Mouse (Mus musculus) adrenal gland, postnatal 10 days (tissue): ENCODE data around the gene Dnajc5. TPM values are rescaled to one million over a fixed set of nuclear protein-coding genes. Genes with fewer than 3 reads are reported as not detected.

Source experiments
- DNase-seq: peaks from one replicate; pipeline ENCODE4 v3.0.0; 2021; ENCODE audit warnings: mixed read lengths
- total RNA-seq, 2 experiments: library from RNA; stranded (reverse); gene quantifications; 2 replicates each; pipeline ENCODE4 v1.2.3; 2021

The Dnajc5 gene
- total RNA-seq, 2 experiments from 2014 or later: 89.0 to 91.5 TPM

DNA sequence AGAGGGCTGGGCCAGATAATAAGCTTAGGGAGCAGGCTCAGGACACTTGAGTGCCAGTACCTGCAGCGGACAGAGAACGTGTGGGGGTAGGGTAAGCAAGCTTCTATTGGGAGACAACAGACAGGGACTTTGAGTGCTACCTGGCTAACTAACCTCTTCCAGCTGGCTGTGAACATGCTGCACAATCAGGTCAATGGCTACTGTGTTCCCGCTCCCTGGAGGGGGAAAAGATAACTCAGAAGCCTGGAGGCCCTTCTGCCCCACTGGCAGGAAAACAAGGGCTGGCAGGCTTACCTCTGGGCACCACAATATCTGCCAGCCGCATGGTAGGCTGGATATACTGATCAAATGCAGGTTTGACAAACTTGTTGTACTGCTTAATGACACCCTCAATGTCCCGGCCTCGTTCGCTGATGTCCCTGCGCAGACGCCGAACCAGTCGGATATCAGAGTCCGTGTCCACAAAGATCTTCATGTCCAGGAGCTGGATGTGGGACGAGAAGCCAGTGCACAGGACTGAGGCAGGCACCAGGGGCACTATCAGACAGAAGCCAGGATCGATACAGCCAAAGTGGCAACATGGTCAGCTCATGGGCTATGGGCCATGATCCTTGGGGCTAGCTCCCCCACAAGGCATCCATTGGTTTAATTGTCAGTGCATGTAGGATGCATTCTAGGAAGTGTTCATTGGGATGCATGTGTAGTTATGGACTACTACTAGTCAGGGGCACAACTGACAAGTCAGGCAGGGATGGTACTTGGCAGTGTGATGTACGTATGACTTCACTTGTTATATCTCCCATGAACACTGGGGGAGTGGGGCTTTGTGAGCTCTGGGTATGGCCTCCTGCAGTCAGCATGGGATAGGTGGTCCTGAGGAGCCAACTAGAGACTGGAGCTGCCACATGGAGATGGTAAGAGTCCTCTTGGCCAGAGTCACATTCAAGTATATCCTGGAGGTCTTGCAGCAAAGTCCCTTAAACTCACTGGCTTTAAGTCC, 52.9 kb downstream of the Dnajc5 start:
- peak; percentile 1 for DNase-seq

DNA sequence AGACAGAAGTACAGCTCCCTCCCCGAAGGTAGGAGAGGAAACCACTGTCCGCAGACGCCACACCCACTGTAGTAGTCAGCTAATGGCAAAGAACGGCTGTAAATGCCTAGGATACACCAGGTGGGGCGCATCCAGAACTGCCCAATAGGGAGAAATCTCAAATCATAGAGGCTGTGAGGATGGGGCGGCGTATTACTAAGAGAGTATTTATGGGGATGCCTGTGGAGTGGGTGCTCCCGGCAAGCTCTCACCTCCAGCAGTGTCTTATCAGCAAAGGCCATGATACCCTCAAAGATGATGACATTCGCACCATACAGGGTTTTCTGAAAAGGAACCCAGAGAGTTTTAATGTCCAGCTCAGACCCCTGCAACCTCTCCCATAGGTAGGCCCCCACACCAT, 53.7 kb downstream of the Dnajc5 start:
- peak; percentile 1 for DNase-seq

DNA sequence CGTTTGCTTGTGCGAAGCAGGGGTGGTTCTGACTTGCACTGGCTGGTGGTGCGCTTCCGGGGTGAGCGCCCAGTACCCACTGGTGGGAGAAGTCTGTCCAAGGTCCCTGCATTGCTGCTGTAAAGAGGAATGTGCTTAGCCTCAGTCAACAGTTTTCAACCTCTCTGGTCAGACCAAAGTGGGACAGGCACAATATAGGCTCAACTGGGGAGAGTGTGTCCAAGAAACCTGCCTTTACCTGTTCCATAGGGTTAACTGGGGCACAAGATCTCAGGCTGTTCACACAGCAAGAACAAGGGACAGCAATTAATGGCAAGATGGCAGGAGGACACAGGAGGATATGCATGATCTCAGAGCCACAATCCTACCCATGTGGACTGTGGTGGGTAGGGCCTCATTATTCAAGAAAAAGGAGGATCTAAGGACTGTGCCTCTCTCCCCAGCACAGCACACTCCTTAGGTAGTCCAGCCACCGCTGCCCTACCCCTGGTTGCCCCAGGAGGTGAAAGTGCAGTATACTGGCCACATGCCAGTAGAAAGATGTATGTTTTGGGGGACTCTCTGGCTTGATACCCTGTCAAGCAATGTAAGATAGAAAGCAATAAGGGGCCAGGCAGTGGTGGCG, 54.7 kb downstream of the Dnajc5 start:
- DNase-seq: peak; percentile 0

DNA sequence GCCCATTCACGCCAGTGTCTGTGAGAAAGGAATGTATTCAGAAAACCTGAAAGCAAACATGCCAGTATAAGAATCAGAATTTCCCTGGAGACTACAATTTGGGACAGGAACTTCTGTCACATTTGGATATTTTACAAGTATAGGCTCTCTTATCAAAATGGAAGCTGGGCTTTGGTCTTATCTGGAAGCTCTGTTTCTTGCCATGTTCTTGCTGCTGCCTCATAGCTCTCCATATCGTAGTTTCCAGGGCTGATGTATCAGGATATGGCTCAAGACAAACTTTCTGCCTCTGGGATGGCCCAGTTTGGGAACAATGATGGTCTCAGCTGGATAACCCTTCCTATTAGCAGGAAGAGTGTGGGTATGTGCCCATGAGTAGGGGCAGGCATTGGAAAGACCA, 56.3 kb downstream of the Dnajc5 start:
- no peak for DNase-seq

DNA sequence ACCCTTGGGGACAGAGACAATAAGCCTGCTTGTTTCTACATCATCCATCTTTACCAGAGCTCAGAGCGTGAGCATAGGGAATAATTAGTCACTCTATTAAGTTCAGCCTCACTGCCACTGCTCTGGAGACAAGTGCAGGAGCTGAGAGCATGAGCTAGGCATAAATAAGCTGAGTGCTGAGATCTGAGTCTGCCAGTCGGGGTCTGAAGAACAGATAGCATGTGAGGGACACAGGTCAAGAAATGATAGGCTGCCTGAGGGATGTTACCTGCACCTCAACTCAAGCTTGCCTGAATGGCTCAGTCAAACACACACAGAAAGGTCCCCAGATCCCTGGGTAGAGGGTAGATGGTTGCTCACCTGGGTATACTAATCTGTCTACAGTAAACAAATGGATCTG, 56.8 kb downstream of the Dnajc5 start:
- DNase-seq: peak; percentile 1

GRCm38 (mm10) chr2:181577981-181578581, 57.8 kb downstream of the Dnajc5 start:
- peak; percentile 7 for DNase-seq

- DNase-seq: peak; percentile 6
Measured at GRCm38 (mm10) chr2:181578790-181579618, 58.7 kb downstream of the Dnajc5 start.

GRCm38 (mm10) chr2:181579681-181580080, 59.4 kb downstream of the Dnajc5 start:
- peak; percentile 0 for DNase-seq

- no peak for DNase-seq
Measured at GRCm38 (mm10) chr2:181580131-181580772, 60.0 kb downstream of the Dnajc5 start.

DNA sequence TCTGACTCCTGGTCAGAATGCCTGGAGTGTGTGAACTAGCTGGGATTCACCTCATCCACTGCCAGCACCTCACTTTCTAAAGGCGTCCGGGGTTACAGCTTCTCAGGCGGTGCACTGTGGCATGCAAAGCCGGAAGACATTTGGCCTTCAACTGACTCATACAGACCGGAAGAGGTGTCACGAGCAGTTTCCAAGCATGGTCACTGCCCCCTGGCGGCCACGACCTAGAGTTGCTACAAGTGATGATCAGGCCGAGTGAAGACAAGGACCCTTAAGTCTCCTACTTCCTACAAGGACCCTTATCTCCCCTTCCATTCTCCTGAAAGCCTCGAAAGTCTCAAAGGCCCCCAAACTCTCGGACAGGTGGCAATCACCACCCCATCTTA, 60.7 kb downstream of the Dnajc5 start:
- peak; percentile 88 for DNase-seq

- peak; percentile 93 for DNase-seq
Measured at GRCm38 (mm10) chr2:181581402-181582120, 61.3 kb downstream of the Dnajc5 start.

GRCm38 (mm10) chr2:181582358-181582757, 62.1 kb downstream of the Dnajc5 start:
- DNase-seq: no peak

DNA sequence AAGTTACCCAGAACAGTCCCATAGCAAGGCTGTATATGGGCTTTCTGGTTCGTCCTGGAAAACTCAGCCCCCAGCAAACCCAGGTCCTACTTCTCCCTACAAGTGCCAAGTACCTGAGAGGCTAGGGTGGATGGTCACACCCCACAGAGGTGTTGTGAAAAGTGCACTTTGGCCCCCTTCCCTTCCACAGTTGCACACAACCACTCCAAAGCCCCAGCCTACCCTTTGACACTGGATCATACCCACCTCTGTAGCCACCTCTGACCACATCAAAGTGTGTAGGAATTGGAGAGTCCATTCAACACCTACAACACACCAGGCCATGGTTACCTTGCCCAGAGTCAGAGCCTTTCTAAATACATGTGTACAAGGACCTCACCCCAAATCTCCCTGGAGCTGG, 62.7 kb downstream of the Dnajc5 start:
- no peak for DNase-seq

DNA sequence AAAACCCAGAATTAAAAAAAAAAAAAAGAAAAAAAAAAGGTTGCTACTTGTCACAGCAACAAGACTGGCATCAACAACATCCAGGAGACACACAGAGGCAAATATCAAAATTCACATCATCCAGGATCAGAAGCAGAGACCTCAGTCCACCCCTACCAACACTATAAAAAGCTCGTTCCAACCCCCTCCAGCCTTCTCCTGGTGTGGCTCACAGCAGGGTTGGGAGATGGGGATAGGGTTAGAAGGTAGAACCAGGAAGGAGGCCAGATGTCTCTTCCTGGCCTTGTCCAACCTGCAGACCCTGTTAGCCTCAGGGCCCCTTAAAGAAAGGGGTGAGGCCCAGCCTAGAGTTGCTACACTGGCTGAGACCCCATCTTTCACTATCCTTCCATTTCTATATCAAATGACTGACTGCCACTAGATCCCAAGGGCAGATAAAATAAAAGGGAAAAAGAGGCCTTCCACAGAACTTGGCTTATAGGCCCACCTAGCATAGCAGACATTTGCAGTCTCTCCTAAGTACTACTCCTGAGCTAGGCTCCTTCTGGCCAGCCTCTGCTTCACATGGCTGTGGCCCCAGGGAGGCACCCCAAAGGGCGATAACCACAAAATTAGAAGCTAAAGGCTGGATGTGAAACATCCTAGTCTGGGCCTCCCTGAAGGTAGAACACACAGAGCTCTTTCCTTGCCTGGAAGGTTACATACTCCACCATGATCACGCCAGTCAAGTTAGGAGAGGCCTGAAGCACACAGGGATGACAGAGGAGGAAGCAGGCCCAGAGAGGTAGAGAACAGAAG, 63.4 kb downstream of the Dnajc5 start:
- no peak for DNase-seq

DNA sequence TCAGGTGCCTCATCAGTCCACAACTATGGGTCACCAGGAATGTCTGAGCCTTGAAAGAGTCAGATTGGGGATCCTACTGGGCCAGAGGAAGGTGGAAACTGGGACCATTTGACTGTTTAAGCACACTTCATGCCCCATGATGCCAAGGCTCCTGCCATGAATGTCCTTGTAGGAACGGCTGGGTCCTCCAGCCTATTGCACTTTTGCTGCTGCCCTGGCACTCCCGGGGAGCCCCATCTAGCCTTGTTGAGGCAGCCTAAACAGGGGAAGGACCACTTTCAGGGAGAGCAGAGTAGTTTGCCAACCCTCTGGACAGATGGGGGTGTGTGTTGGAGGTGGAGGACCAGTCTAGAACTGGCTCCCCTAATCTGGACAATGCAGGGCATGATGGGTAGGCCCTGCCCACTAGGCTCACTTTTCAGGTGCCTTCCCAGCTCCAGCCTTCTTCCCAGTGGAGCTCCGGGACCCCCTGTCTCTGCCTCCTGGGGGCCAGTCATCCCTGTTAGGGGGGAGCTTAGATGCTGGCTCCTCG, 64.2 kb downstream of the Dnajc5 start, which contains the start of gene Uckl1:
Uckl1 (minus strand) TSS at position 482 of the 532 bp plus-strand sequence.
- no peak for DNase-seq

DNA sequence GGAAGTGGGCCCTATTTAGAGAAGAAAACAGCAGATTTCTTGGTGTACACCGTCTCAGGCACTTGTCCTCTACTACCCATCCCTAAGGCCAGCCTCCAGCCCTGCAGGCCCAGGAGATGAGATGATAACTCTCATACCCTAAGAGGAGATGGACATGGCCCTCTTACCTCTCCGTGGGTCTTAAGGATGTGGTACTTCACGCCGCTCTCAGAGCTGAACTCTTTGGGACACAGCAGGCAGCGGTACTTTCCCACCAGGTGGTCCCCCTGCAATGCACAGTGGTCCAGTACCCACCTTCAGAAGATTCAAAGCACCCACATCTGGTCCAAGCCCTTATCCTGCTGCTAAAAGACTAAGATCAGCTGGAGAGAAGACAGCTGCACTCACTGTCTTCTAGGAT, 65.2 kb downstream of the Dnajc5 start:
- DNase-seq: no peak

DNA sequence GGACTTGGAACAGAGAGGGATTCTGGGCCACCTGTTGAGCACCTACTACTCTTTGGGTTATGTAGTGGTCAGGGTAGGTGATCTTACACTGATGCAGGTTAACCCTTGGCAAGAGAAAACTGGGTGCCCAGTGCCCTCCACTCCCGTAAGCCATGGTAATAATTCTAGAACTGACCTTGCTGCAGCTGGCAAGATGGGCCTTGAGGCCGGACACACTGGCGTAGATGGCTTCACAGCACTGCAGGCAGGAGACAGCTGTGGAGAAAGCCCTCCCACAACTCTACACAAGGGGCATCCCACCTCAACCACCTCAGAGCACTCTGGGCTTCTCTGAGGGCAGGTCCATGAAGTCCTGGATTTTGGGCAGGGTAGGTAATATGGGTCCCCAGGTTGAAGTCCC, 65.8 kb downstream of the Dnajc5 start:
- no peak for DNase-seq

- no peak for DNase-seq
Measured at GRCm38 (mm10) chr2:181587796-181588195, 67.5 kb downstream of the Dnajc5 start.

GRCm38 (mm10) chr2:181588229-181588780, 68.0 kb downstream of the Dnajc5 start:
- no peak for DNase-seq
